Mouse (Mus musculus): ENCODE results near the gene Gm47289. TPM values are rescaled to one million over a fixed set of nuclear protein-coding genes. Genes with fewer than 3 reads are reported as not detected.

Gm47289 gene
- polyA plus RNA-seq, 1 experiment = not detected

GRCm38 (mm10) chr9:119181241-119181728, 22.3 kb downstream of the Gm47289 start:
- Histone ChIP-seq H3K4me1 (ENCODE audit: control insufficient read depth, insufficient read depth, low read length) (peaks cover 3% of the 10 kb centered on the region; the same call in 1 of the 2 replicates), H3K4me3 (ENCODE audit: insufficient read depth, low read depth, low read length) (no peak overlapping the region), H3K27ac (ENCODE audit: insufficient read depth, low read depth, low read length) (no peak overlapping the region)
- WGBS = 50% methylated on average over 3 of the region's 3 CpGs
- TF ChIP-seq CTCF (IDR thresholded peaks at IDR 0.05; ENCODE audit: insufficient read depth, low read depth, low read length) = no peak
- no peak for TF ChIP-seq POLR2A (IDR thresholded peaks at IDR 0.05; ENCODE audit: insufficient read depth, low read depth, low read length)

GRCm38 (mm10) chr9:119192202-119192990, 33.4 kb downstream of the Gm47289 start:
- Histone ChIP-seq H3K4me1 (ENCODE audit: control insufficient read depth, insufficient read depth, low read length) (no peaks in the 10 kb centered on the region), H3K27ac (ENCODE audit: insufficient read depth, low read depth, low read length) (no peak overlapping the region), H3K4me3 (ENCODE audit: insufficient read depth, low read depth, low read length) (no peak overlapping the region)
- TF ChIP-seq CTCF (IDR thresholded peaks at IDR 0.05; ENCODE audit: insufficient read depth, low read depth, low read length) (no peak), POLR2A (IDR thresholded peaks at IDR 0.05; ENCODE audit: insufficient read depth, low read depth, low read length) (no peak)
- 43% methylated on average over 11 of the region's 11 CpGs for WGBS

- TF ChIP-seq CTCF (IDR thresholded peaks at IDR 0.05; ENCODE audit: insufficient read depth, low read depth, low read length) = no peak
- no peaks in the 10 kb centered on the region for H3K4me1 ChIP-seq (ENCODE audit: control insufficient read depth, insufficient read depth, low read length)
- WGBS = 86% methylated on average over 10 of the region's 10 CpGs
- H3K4me3 ChIP-seq (ENCODE audit: insufficient read depth, low read depth, low read length) = no peak overlapping the region
- no peak overlapping the region for H3K27ac ChIP-seq (ENCODE audit: insufficient read depth, low read depth, low read length)
Measured at GRCm38 (mm10) chr9:119199151-119199861, 40.3 kb downstream of the Gm47289 start.

- WGBS = 86% methylated on average over 5 of the region's 5 CpGs
- Histone ChIP-seq H3K4me1 (ENCODE audit: control insufficient read depth, insufficient read depth, low read length) (no peaks in the 10 kb centered on the region), H3K27ac (ENCODE audit: insufficient read depth, low read depth, low read length) (no peak overlapping the region), H3K4me3 (ENCODE audit: insufficient read depth, low read depth, low read length) (no peak overlapping the region)
- TF ChIP-seq POLR2A (IDR thresholded peaks at IDR 0.05; ENCODE audit: insufficient read depth, low read depth, low read length) (no peak), CTCF (IDR thresholded peaks at IDR 0.05; ENCODE audit: insufficient read depth, low read depth, low read length) (no peak)
Measured at GRCm38 (mm10) chr9:119201653-119202052, 42.7 kb downstream of the Gm47289 start.

GRCm38 (mm10) chr9:119203617-119204016, 44.7 kb downstream of the Gm47289 start:
- 94% methylated on average over 9 of the region's 9 CpGs for WGBS
- H3K4me3 ChIP-seq (ENCODE audit: insufficient read depth, low read depth, low read length) = no peak overlapping the region
- H3K4me1 ChIP-seq (ENCODE audit: control insufficient read depth, insufficient read depth, low read length) = no peaks in the 10 kb centered on the region
- no peak overlapping the region for H3K27ac ChIP-seq (ENCODE audit: insufficient read depth, low read depth, low read length)
- TF ChIP-seq CTCF (IDR thresholded peaks at IDR 0.05; ENCODE audit: insufficient read depth, low read depth, low read length) (no peak), POLR2A (IDR thresholded peaks at IDR 0.05; ENCODE audit: insufficient read depth, low read depth, low read length) (no peak)

- TF ChIP-seq CTCF (IDR thresholded peaks at IDR 0.05; ENCODE audit: insufficient read depth, low read depth, low read length) (no peak), POLR2A (IDR thresholded peaks at IDR 0.05; ENCODE audit: insufficient read depth, low read depth, low read length) (no peak)
- Histone ChIP-seq H3K4me3 (ENCODE audit: insufficient read depth, low read depth, low read length) (no peak overlapping the region), H3K27ac (ENCODE audit: insufficient read depth, low read depth, low read length) (no peak overlapping the region), H3K4me1 (ENCODE audit: control insufficient read depth, insufficient read depth, low read length) (no peaks in the 10 kb centered on the region)
- WGBS = 92% methylated on average over 5 of the region's 5 CpGs
Measured at GRCm38 (mm10) chr9:119205756-119206155, 46.8 kb downstream of the Gm47289 start.

GRCm38 (mm10) chr9:119206666-119207065, 47.7 kb downstream of the Gm47289 start:
- H3K27ac ChIP-seq (ENCODE audit: insufficient read depth, low read depth, low read length) = no peak overlapping the region
- no peak overlapping the region for H3K4me3 ChIP-seq (ENCODE audit: insufficient read depth, low read depth, low read length)
- H3K4me1 ChIP-seq (ENCODE audit: control insufficient read depth, insufficient read depth, low read length) = no peaks in the 10 kb centered on the region
- TF ChIP-seq POLR2A (IDR thresholded peaks at IDR 0.05; ENCODE audit: insufficient read depth, low read depth, low read length) (no peak), CTCF (IDR thresholded peaks at IDR 0.05; ENCODE audit: insufficient read depth, low read depth, low read length) (no peak)
- 79% methylated on average over 2 of the region's 2 CpGs for WGBS

GRCm38 (mm10) chr9:119207113-119207512, 48.2 kb downstream of the Gm47289 start:
- no peak for TF ChIP-seq CTCF (IDR thresholded peaks at IDR 0.05; ENCODE audit: insufficient read depth, low read depth, low read length)
- no peak for TF ChIP-seq POLR2A (IDR thresholded peaks at IDR 0.05; ENCODE audit: insufficient read depth, low read depth, low read length)
- WGBS = 82% methylated on average over 4 of the region's 4 CpGs
- H3K4me1 ChIP-seq (ENCODE audit: control insufficient read depth, insufficient read depth, low read length) = no peaks in the 10 kb centered on the region
- no peak overlapping the region for H3K27ac ChIP-seq (ENCODE audit: insufficient read depth, low read depth, low read length)
- no peak overlapping the region for H3K4me3 ChIP-seq (ENCODE audit: insufficient read depth, low read depth, low read length)

- Histone ChIP-seq H3K4me1 (ENCODE audit: control insufficient read depth, insufficient read depth, low read length) (no peaks in the 10 kb centered on the region), H3K27ac (ENCODE audit: insufficient read depth, low read depth, low read length) (no peak within 1 kb of the TSS), H3K4me3 (ENCODE audit: insufficient read depth, low read depth, low read length) (no peak within 1 kb of the TSS)
- TF ChIP-seq POLR2A (IDR thresholded peaks at IDR 0.05; ENCODE audit: insufficient read depth, low read depth, low read length) = no peak
- TF ChIP-seq CTCF (IDR thresholded peaks at IDR 0.05; ENCODE audit: insufficient read depth, low read depth, low read length) = no peak
- WGBS = 91% methylated on average over 4 of the region's 4 CpGs
Measured at GRCm38 (mm10) chr9:119208998-119209397, 50.0 kb downstream of the Gm47289 start, which contains the start of gene Slc22a13. TSS of gene Slc22a13 (minus strand) at chr9:119209098.

Other genes with a start within 250 kb of the Gm47289 start
- not detected in 2 replicates for gene Ctdspl, start 232.7 kb upstream of the Gm47289 start, polyA plus RNA-seq (2012; ENCODE audit: insufficient read depth, insufficient read length, low replicate concordance, missing spikeins)
- not detected in 2 replicates for gene Vill, start 106.4 kb upstream of the Gm47289 start, polyA plus RNA-seq (2012; ENCODE audit: insufficient read depth, insufficient read length, low replicate concordance, missing spikeins)
- gene Plcd1, start 65.7 kb upstream of the Gm47289 start, polyA plus RNA-seq (2012; ENCODE audit: insufficient read depth, insufficient read length, low replicate concordance, missing spikeins) = not detected in 2 replicates
- gene Dlec1, start 56.7 kb upstream of the Gm47289 start, polyA plus RNA-seq (2012; ENCODE audit: insufficient read depth, insufficient read length, low replicate concordance, missing spikeins) = not detected in 2 replicates
- not detected in 2 replicates for gene Acaa1b, start 2.1 kb upstream of the Gm47289 start, polyA plus RNA-seq (2012; ENCODE audit: insufficient read depth, insufficient read length, low replicate concordance, missing spikeins)
- not detected in 2 replicates for gene Slc22a13, start 49.9 kb downstream of the Gm47289 start, polyA plus RNA-seq (2012; ENCODE audit: insufficient read depth, insufficient read length, low replicate concordance, missing spikeins)
- gene Oxsr1, start 163.3 kb downstream of the Gm47289 start, polyA plus RNA-seq (2012; ENCODE audit: insufficient read depth, insufficient read length, low replicate concordance, missing spikeins) = not detected in 2 replicates
- gene Acaa1a, start 180.5 kb downstream of the Gm47289 start, polyA plus RNA-seq (2012; ENCODE audit: insufficient read depth, insufficient read length, low replicate concordance, missing spikeins) = not detected in 2 replicates
- gene Myd88, start 182.2 kb downstream of the Gm47289 start, polyA plus RNA-seq (2012; ENCODE audit: insufficient read depth, insufficient read length, low replicate concordance, missing spikeins) = not detected in 2 replicates
- not detected in 2 replicates for gene Xylb, start 198.2 kb downstream of the Gm47289 start, polyA plus RNA-seq (2012; ENCODE audit: insufficient read depth, insufficient read length, low replicate concordance, missing spikeins)
- gene Slc22a14, start 206.4 kb downstream of the Gm47289 start, polyA plus RNA-seq (2012; ENCODE audit: insufficient read depth, insufficient read length, low replicate concordance, missing spikeins) = not detected in 2 replicates
- gene Acvr2b, start 243.0 kb downstream of the Gm47289 start, polyA plus RNA-seq (2012; ENCODE audit: insufficient read depth, insufficient read length, low replicate concordance, missing spikeins) = not detected in 2 replicates